Comparison of ENCODE assay signal across 1 mouse cellular context in genomic region chr12:80131359-80132249, GRCm38 (mm10).
TF ChIP-seq lines count a peak whose summit lies in the region.

No protein-coding gene starts in this region.

TF ChIP-seq in CH12.LX, 34 proteins besides CTCF, POLR2A, EP300 and RAD21 (continued from another document):
- TF ChIP-seq ZMIZ1 (IDR thresholded peaks at IDR 0.05; ENCODE audit: low read depth, low read length) (no peak; the same call in 1 of the 2 replicates), MAX (IDR thresholded peaks at IDR 0.05; ENCODE audit: low read length) (no peak), KAT2A (IDR thresholded peaks at IDR 0.05; ENCODE audit: insufficient replicate concordance, low read length) (no peak), ZKSCAN1 (IDR thresholded peaks at IDR 0.05; ENCODE audit: borderline replicate concordance, low read depth, low read length) (no peak), PAX5 (IDR thresholded peaks at IDR 0.05; ENCODE audit: low read length) (no peak), MXI1 (IDR thresholded peaks at IDR 0.05; ENCODE audit: low read depth, low read length) (no peak)
